Mouse (Mus musculus) erythroblast, adult 5-6 weeks (primary cell): ENCODE data around the gene Ubac2. TPM values are rescaled to one million over a fixed set of nuclear protein-coding genes. Genes with fewer than 3 reads are reported as not detected.
A peak's percentile ranks its signal among the peaks of the same experiment; 100 is the strongest.

Experiments
- ATAC-seq: replicated peaks from 2 replicates; pipeline ENCODE4 v1.8.0; 2016; ENCODE audit warnings: moderate number of reproducible peaks, mild to moderate bottlenecking, moderate TSS enrichment, inconsistent platforms; ENCODE audit not compliant: poor library complexity, low FRiP score, severe bottlenecking
- total RNA-seq, 2 experiments: library from RNA; stranded (forward) in 1 of 2; stranded (reverse) in 1 of 2; fragments of 150-400 nt in 1 of 2; fragments of 200-764, 138-1000 nt in 1 of 2; gene quantifications; 2 replicates each; pipeline versions ENCODE4 v1.2.3 to v1.2.4; 2015 to 2017; ENCODE audit warnings: low replicate concordance in 2 of 2

Gene Ubac2
- total RNA-seq, 2 experiments from 2014 or later = 5.8 to 7.7 TPM

GRCm38 (mm10) chr14:121946131-121946530, 67.7 kb downstream of the Ubac2 start:
- ATAC-seq = no peak

GRCm38 (mm10) chr14:121946728-121947127, 68.3 kb downstream of the Ubac2 start:
- ATAC-seq = no peak

GRCm38 (mm10) chr14:121947201-121947760, 68.9 kb downstream of the Ubac2 start:
- ATAC-seq = no peak

DNA sequence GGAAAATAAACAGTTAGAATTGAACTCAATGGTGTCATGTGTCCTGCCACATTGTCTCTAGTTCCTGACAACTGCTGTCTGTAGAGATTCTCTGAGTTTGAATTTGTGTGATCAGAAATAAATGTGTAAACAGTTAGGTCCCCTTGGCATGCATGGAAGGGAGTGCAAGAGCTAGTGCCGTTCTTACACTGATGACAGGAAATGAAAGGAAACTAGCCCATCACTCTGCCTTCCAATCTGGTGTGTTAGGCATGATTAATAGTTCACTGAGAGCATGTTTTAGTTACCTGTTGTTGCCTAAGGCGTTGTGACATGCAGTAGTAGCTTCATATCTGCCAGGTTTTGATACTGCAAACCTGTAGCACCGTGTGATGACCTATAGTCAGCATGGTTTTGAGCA, 69.5 kb downstream of the Ubac2 start:
- ATAC-seq = no peak

DNA sequence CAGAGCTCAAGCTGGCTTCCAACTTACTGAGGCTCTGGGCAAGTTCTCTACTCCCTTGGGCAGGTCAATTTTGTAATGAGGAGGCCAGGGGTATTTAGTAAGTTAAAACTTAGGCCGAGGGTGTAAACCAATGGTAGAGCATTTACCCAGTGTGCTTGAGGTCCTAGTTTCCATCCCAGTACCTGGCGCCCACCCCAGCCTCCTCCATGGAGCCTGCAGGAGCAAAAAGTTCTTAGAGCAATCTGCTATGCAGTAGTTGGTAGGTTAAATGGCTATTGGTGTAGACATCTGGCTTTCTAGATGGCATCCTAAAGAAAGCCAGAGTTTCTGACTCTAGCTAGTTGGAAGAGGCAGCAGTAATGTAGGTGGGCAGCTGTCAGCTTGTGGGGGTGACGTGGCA, 71.0 kb downstream of the Ubac2 start:
- ATAC-seq = no peak

- ATAC-seq = no peak
These were observed 71.5 kb downstream of the Ubac2 start for GRCm38 (mm10) chr14:121949897-121950296.

GRCm38 (mm10) chr14:121951399-121952045, 73.1 kb downstream of the Ubac2 start:
- ATAC-seq = 0 out of 2 replicates have a peak, but pooled peaks have one; percentile 35

DNA sequence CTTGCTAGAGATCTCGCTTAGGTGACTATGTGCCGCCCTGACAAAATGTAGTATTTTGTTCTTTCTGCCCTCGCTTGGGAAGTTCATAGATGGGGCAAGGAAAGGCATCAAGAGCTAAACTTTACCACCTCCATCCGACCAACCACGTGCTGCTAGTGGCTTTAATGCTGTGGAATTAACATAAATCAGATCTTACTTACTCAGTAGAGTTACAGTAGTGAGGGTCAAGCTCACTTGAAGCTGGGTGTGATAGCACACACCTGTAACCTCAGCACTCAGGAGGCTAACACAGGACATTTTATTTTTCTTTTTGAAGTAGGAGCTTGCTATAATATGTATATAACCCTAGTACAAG, 73.6 kb downstream of the Ubac2 start:
- ATAC-seq = no peak

GRCm38 (mm10) chr14:121954129-121954528, 75.7 kb downstream of the Ubac2 start:
- ATAC-seq = no peak

DNA sequence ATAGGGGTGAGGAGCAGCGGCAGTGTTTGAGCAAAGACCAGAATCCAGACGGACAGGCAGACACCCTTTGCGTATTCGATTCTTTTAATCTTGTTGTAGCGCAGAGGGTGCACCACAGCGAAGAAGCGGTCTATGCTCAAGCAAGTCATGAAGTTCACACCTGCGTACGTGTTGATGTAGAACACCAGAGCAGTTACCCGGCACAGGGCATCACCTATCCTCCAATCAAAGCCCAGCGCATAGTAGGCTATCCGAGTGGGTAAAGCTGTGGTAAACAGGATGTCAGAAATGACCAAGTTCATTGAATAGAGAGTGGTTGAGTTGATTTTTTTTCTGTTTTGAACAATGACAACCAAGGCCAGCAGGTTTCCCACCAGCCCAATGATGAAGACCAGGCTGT, 76.2 kb downstream of the Ubac2 start:
- no peak for ATAC-seq

DNA sequence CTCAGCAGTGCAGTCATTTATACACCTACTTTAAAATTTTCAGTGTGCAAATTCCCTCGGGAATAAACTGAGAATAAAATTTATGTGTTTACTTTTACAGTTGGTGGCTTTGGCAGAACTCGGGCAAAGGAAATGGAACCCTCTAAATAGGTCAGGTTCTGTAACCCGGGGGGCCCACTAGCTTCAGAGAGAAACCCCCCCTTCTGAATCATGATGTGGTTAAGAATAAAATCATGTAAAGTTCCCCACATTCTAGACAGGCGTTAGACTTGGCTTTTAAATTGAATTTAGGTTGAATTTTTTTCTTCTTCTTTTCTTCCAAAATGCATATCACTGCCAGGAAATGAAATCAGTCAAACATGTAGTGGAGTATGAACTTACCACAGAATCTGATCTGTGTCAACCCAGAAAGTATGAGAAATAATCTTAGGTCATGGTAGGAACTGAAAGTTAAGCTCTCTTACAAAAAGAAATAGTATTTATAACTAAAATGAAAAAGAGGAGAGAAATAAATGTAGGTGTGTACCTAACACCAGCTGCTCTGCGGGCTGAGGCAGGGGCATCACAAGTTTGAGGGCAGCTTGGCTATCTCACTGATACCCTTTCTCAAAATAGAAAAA, 76.9 kb downstream of the Ubac2 start:
- ATAC-seq = no peak

DNA sequence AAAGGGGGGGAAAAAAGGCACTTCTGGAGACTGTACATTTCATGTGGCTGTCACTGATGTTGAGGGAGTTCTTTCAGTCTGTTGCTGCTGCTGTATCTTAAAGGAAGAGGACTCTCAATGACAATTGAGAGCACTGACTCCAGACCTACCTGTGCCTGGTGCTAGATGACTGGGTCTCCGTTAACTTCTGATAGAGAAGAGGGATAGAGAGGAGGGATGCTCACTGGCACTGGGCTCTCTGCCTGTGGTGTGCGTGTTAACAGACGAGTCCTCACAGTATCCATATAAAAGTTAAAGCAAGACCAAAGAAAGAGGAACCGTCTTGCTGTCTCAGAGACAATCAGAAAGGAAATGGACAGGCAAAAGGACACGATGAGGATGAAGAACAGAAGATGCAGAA, 77.9 kb downstream of the Ubac2 start:
- ATAC-seq = no peak

DNA sequence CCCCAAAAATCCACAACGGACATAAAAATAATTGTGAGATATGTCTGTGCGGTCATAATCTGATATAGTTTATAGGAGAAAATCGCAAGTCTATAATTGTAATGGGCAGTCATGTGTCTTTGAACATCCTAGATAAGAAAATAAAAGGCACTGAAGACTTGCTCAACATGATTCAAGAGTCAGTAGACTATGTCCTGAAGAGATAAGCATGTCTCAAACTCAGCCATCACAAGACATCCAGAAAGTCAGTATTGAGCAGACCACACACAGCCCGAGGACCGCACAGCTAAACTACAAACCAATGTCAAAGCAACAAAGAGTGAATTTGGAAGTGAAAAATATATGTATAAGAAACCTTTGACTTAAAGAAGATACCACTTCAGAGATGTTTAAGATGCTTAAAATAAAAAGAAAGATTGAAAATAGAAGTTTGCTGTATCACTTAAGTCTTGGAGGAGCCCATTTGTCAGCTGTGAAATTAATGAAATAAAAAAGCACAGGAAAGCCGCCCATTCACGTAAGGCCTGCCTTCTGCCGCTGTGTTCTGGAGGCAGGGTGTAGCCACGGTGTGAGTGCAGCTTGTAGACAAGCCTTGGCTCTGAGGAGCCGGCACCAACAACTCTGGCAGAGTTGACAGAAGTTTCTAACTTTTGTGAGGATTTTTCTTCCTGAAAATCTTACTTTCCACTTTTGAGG, 78.9 kb downstream of the Ubac2 start:
- ATAC-seq = no peak

GRCm38 (mm10) chr14:121958041-121958750, 79.8 kb downstream of the Ubac2 start:
- ATAC-seq = no peak

- ATAC-seq = no peak
These were observed 80.5 kb downstream of the Ubac2 start for GRCm38 (mm10) chr14:121958751-121959537.

GRCm38 (mm10) chr14:121959538-121959980, 81.1 kb downstream of the Ubac2 start:
- no peak for ATAC-seq

DNA sequence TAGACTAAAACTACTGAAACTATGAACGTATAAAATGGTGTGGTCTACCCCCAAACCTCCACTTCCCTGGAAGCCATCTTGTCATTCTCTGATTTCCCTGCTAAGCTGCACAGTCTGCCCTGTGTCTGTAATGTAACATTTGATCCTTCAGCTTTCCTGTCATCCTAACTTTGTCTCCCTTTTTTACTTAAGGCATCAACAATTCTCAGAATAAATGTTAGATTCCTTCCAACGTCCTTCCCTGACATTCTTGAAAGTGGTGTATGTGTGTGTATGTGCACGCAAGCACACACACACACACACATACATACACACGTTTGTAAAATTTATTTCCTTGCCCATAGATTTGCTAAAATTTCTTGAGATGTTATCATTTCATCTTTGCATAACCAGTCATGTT, 81.6 kb downstream of the Ubac2 start:
- no peak for ATAC-seq

DNA sequence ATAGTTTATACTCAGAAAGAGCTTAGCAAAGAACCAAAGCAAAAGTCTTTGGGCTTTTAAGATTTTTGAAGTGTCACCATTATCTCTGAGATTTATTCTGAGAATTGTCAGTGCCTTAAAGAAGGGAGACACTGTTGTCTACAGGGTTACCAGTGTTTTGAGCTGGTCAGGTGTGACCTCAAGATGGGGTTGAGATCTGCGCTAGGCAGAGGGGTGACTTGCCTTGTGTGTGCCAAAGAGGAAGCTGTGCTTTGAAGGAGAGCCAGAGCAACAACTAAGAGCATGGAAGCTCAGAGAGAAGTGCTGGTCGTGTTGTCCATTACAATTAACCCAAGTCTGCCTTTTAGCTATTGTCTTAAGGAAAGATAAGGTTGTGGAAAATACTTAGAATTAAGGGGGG, 82.1 kb downstream of the Ubac2 start:
- no peak for ATAC-seq

GRCm38 (mm10) chr14:121960997-121961396, 82.6 kb downstream of the Ubac2 start:
- no peak for ATAC-seq
